Mouse (Mus musculus) urinary bladder, postnatal 25 days (tissue): ENCODE data around the gene Tsc1.

Source experiments
- DNase-seq: peaks from one replicate; pipeline ENCODE4 v3.0.0; 2022; ENCODE audit warnings: low spot score

Gene Tsc1

GRCm38 (mm10) chr2:28640461-28641424, at the start of gene Tsc1:
Gene Tsc1 (plus strand): TSS chr2:28641228.
- peak; percentile 91 for DNase-seq

DNA sequence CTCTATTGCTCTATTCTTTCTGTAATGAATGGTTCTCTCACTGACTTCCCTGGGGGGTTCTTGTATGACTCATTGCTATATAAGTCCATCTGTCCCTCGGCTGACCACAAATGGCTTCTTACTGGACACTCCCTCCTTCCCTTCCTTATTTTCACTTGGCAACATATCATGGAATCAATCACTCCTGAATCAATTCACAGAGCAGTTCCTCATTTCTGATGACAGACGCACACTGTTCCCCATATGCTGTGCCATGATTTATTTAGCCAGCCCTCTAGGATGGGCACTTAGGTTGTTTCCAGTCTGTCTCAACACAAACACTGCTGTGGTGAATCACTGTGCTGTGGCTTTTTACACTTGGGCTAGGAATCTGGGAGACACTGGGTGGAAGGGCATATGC, 49.5 kb upstream of the Tsc1 start:
- DNase-seq: no peak

DNA sequence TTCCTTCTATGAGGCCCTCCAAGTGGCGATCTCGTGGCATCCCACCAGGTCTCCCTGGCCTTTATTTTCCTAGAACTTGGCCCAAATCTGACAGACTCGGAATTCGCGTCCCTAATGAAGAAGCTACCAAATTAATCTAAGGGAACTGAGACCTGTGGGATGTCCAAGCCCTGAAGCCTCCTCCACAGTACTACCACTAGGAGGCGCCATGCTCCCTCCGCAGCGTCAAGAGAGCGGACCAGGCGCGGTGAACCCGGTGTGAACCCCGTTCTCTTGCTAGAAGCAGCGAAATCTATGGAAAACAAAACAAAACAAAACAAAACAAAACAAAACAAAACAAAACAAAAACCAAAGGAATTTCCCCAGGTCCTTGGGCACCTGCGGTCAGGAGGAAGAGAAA, 48.2 kb upstream of the Tsc1 start:
- peak; percentile 62 for DNase-seq

DNA sequence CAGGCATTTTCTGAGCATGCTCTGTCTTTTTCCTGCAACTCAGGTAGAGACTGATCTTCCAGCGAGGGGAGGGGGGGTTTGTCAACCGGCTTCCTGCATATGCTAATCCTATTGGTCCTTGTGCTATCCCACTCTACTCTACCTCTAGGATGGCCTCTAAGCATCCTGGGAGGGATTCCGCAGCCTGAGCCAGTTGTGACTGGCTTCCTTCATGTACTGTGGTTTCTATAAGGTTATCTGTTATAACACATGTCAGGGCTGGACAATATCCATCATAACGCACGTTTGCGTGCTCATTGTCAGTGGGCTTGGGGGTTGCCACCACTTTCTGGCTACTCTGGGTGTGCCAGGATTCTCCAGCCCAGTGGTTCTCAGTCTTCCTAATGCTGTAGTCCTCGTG, 45.0 kb upstream of the Tsc1 start:
- DNase-seq: no peak

- DNase-seq: no peak
These were observed 44.0 kb upstream of the Tsc1 start for GRCm38 (mm10) chr2:28596998-28597397.

DNA sequence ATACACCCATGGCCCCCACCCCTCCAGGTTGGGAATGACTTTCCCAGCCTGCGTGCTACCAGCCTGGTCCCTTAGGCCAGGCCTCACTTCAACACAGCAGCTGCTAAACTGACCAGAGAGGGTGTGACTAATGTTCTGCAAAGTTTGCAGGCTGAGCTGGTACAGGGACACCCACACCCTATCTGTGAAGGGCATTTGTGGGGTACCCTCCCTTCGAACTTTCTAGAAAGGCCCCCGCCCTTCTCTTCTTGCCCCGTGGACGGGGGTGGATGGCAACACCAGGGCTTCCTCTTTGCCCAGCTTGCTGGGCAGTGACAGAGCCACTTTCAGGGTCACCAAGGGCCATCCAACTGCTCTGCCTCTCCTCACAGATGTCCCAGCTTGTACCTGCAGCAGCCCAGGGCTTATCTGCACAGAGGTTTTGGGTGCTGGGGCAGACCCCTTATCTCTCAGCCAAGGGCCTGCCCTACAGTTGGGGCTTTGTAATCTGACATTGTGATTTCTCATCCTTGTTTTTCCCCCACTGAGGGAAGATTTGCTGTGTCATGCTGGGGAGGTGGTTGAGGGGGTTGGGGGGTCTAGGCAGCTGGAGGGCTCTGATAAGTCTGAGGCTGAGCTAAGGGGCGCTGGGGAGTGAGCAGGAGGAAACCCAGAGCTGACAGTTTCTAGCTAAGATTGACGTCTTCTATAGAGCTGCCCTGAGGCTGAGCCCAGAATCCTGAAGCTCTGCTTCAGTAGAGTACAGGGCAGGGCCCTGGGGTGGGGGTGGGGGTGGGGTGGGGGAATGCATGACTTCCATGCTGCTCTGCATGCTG, 43.1 kb upstream of the Tsc1 start:
- no peak for DNase-seq

DNA sequence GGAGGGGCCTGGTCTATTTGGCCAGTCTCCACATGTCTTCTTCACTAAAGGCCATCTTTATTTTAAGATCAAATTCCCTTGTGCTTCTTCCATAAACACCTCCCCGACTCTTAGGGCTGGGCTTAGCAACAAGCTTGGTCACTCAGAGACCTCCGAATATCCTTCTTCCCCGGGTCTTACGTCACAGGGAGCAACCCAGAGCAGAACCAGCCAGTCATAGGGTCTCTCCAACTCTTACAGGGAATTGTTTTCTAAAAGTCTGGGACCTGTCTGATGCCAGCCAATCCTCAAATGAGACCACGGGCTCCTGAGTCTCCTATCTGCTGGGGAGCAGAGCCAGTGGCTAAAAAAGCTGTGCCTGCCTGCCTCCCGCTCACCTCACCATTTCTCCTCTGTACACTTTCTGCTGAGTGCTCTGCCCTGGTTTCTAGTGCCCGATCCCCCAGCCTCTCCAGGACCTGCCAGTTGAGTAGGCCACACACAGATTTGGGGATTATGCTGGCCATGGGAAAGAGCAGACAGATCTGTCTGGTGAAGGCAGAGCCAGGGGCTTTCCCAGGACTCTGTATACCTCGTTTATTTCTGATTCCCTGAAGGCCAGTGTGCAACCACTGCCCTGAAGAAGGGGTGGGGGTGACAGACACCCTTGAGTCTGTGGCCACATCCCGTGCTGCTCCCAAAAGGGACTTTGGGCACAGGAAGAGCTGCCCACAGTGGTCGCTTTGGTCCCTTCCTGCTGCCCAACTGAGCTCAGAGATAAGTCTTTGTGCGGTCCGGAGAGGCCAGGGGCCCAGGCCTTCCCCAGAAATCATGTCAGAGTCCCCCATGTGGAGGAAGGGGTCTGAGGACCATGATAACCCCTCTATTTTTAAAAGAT, 42.1 kb upstream of the Tsc1 start:
- no peak for DNase-seq

- DNase-seq: no peak
These were observed 41.5 kb upstream of the Tsc1 start for GRCm38 (mm10) chr2:28599569-28599900.

DNA sequence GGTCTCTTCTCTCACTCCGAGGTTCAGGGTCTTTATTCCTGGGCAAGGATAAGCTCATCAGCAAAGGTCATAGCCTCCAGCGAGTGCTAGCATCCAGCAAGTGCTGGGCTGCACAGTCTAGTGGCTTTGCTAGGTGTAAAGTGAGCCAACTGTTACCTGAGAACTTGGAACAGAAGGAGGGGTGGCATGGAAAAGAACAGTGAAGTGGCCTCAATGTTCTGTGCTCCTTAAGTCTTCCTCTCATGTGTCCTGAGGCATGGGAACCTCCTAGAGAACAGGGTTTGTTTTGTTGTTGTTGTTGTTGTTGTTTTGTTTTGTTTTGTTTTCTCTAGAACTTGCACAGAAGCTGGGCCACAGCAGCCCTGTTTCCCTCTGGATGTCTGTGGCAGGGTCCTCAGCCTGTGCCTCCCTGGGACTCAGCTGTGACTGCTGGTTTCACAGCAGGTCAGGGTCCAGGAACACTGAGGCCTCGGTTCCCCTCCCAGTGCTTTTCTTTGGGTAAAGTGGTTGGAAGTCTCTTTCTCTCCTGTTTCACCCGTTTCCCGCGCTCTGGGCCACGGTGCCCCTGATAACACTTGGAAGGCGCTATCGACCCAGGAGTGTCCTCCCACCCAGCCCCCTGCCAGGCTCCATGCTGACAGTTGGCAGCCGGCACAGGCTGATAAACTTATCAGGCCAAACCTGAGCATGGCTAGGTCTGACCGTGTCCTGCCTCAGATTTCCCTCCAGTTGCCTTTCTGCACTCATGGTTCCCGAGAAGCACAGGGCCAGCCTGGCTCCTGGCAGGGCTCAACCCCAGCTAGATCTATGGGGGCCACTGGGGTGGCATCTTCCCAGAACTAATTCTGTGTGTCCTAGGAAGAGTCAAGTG, 39.1 kb upstream of the Tsc1 start:
- no peak for DNase-seq

DNA sequence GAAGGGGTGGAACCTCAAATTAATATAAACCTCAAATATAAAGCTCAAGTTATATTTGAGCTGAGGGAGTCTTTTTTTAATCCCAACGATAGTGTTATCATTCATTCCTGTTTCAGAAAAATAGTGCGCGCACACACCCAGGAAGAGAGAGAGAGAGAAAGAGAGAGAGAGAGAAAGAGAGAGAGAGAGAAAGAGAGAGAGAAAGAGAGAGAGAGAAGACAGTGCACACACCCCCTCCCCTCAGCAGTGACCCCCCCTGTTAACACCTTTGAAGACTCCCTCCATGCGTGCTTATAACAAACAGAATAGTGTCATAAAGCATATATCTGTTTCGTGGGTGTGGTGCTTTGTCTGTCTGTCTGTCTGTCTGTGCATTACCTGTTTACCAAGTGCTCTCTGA, 37.5 kb upstream of the Tsc1 start:
- no peak for DNase-seq

DNA sequence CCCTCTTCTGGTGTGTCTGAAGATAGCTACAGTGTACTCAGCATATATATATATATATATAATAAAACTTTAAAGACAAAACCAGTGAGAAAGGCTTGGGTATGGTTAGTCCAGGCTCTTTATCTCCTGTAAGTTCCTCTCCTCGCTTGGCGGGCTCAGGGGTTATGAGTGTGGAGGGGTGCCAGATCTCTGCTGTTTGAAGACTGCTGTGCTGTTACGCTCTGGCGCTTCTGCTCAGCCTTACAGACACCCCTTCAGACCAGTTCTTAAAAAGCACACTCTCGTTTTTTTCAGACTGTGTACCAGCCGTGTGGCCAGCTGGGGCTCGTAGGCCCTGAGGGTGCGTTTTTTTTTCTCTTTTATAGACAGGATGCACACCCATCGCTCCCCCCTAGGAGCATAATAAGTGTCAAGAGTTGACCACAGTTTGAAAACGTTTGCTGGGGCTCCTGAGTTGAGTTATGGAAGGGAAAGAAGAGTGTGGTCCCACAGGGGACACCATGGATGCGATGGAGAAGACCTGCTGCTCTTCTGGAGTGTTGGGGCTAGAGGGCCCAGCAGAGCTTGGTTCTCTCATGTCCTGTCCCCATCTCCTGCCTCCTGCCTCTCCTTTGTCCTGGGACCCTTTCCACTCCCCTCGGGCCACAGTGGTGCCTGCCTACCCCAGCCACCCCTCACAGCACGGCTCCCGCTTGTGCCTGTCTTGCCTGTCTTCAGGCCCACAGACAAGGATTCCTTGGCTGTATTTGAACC, 35.1 kb upstream of the Tsc1 start:
- DNase-seq: no peak

GRCm38 (mm10) chr2:28606601-28607340, 34.3 kb upstream of the Tsc1 start:
- DNase-seq: no peak

DNA sequence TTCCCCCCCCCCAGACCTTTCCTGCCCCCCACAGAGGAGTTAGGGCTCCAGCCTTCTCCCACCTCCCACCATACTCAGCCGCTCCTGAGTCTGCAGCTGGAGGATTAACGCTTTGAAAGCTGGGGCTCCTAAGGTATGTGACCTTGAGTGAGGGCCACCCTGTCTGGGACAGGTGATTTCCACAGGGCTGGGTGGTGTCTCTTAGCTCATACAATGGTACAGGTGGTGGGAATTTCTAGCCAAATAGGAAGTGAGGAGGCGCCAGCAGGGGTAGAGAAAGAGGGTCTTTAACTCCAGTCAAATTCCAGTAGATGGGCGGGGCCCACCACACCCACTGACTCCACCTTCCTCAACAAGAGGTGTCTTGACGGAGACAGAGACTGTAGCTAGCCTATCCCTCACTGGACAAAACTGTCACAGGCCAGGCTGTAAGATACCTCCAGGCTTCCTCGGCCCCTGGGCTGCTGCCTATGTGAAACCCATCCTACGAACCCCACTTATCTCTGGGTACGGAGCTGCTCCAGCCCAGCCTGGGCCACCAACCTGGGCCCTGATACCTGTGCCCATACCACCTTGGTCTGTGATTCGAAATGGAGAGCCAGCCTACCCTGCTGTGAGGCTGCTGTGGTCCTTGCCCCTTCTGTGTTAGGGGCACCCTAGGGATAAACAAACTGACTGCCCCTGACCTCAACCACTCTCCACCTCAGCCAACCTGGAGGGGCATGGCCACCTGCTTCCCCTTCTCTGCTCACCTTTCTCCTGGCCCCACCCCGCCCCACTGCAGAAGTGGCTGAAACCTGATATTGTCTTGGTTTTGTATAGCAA, 33.5 kb upstream of the Tsc1 start:
- no peak for DNase-seq

- no peak for DNase-seq
These were observed 31.2 kb upstream of the Tsc1 start for GRCm38 (mm10) chr2:28609851-28610250.

DNA sequence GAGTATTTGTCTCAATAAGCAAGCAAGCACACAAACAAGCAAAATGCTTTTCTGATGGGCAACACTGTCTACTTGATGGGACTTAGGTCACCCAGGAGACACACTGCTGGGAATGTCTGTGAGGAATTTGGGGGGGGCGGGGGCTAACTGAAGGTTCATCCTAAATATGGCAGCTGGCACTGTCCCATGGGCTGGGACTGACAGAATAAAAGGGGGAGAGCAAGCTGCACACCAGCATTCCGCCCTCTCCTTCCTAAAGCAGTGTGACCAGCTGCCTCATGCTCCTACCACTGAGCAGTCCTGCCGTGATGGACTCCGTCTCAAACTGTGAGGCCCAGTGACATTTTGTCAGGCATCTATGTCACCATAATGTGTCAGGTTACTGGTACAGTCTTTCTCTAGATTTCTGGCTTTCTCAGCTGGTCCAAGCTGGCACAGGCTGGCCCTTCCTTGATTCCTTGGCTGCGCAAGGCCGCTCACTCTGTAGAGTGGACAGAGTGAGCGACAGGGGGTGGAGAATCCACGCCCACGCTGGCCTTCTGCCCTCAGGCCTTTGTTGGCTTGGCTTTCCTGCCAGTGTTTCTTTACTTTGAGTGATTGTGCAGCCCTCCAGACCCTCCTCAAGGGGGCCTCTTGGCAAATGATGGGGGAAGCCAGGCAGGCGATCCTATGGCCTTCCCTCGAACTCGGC, 30.2 kb upstream of the Tsc1 start:
- DNase-seq: no peak

GRCm38 (mm10) chr2:28611407-28611787, 29.6 kb upstream of the Tsc1 start:
- DNase-seq: no peak

GRCm38 (mm10) chr2:28612436-28613063, 28.5 kb upstream of the Tsc1 start:
- DNase-seq: no peak

- DNase-seq: no peak
These were observed 27.4 kb upstream of the Tsc1 start for GRCm38 (mm10) chr2:28613599-28613998.
